Mouse (Mus musculus): ENCODE measurements at regions not wholly inside any gene's neighbourhood (a gene's known extent, or its start where the extent isn't known, plus 50 kb on each side); places are given as distances from the start of the nearest gene placed in this dataset.

- Histone ChIP-seq H3K27me3 (ENCODE audit: insufficient read depth, poor library complexity, severe bottlenecking) (no peaks in the 10 kb centered on the region), H3K9me3 (no peaks in the 10 kb centered on the region), H3K27ac (no peak overlapping the region), H3K36me3 (no peaks in the 10 kb centered on the region), H3K4me3 (no peak overlapping the region), H3K4me1 (replicated peaks) (no peaks in the 10 kb centered on the region)
- DNase-seq (ENCODE audit: low spot score): no peak
- 91% methylated on average over 3 of the region's 3 CpGs for WGBS
These were observed 300.0 kb downstream of the Emp1 start for GRCm38 (mm10) chr6:135662386-135662785.

GRCm38 (mm10) chr6:135662801-135663537 lies 300.6 kb downstream of the Emp1 start:
- H3K9me3 ChIP-seq: no peaks in the 10 kb centered on the region
- no peaks in the 10 kb centered on the region for H3K36me3 ChIP-seq
- no peaks in the 10 kb centered on the region for H3K4me1 ChIP-seq (replicated peaks)
- H3K27me3 ChIP-seq (ENCODE audit: insufficient read depth, poor library complexity, severe bottlenecking): no peaks in the 10 kb centered on the region
- no peak overlapping the region for H3K4me3 ChIP-seq
- no peak overlapping the region for H3K27ac ChIP-seq
- no peak for DNase-seq (ENCODE audit: low spot score)
- 87% methylated on average over 4 of the region's 4 CpGs for WGBS

Measured in hindbrain, embryonic 10.5 days (tissue).